Mouse (Mus musculus) forebrain, embryonic 15.5 days (tissue): ENCODE data around the gene Fars2. TPM values are rescaled to one million over a fixed set of nuclear protein-coding genes. Genes with fewer than 3 reads are reported as not detected.
"Not testable (repeated sequence)": the region's sequence is repeated elsewhere in the genome, so short reads cannot be mapped to it uniquely, and the experiment has no call there.

Experiments
- ATAC-seq: fragments of 200-750 bp; cut with Nextera tagmentation; replicated peaks from 2 replicates; pipeline ENCODE4 v1.8.0; 2017; ENCODE audit warnings: mild to moderate bottlenecking, moderate TSS enrichment, moderate library complexity
- H3K27ac ChIP-seq: fragments of 300-500 bp; sonication (generic); replicated peaks from 2 replicates; pipeline ENCODE4 v1.5.1; 2015; ENCODE audit warnings: mild to moderate bottlenecking, inconsistent platforms
- H3K27me3 ChIP-seq: fragments of 300-500 bp; sonication (generic); 2 replicates; pipeline ENCODE4 v1.6.1; 2015; ENCODE audit warnings: inconsistent platforms
- H3K36me3 ChIP-seq: fragments of 300-500 bp; sonication (generic); 2 replicates; pipeline ENCODE4 v1.6.1; 2015; ENCODE audit warnings: mild to moderate bottlenecking, inconsistent platforms
- H3K4me1 ChIP-seq: fragments of 300-500 bp; sonication (generic); 2 replicates; pipeline ENCODE4 v1.6.1; 2015; ENCODE audit warnings: inconsistent platforms
- H3K4me2 ChIP-seq: fragments of 300-500 bp; sonication (generic); replicated peaks from 2 replicates; pipeline ENCODE4 v1.6.1; 2015; ENCODE audit warnings: mild to moderate bottlenecking, inconsistent platforms
- H3K4me3 ChIP-seq: fragments of 300-500 bp; sonication (generic); 2 replicates; pipeline ENCODE4 v1.5.1; 2015; ENCODE audit warnings: mild to moderate bottlenecking, inconsistent platforms
- H3K9ac ChIP-seq: fragments of 300-500 bp; sonication (generic); replicated peaks from 2 replicates; pipeline ENCODE4 v1.6.1; 2015; ENCODE audit warnings: mild to moderate bottlenecking, inconsistent platforms
- H3K9me3 ChIP-seq: fragments of 300-500 bp; sonication (generic); 2 replicates; pipeline ENCODE4 v1.6.1; 2016; ENCODE audit warnings: inconsistent platforms
- WGBS: fragments of 180-500 bp; shearing (Covaris S2); methylation state at CpG from one replicate; pipeline ENCODE4 v1.1.7; 2015; ENCODE audit warnings: mixed read lengths; 5-methylcytosine and 5-hydroxymethylcytosine counted together
- polyA plus RNA-seq: library from polyadenylated mRNA; unstranded; fragments of >200 nt; fragmentation: Nextera tagmentation; extraction: Ambion mirVana; gene quantifications from 2 replicates; pipeline ENCODE4 v1.2.1, GENCODE M21; 2015

The Fars2 gene
- polyA plus RNA-seq, 1 experiment from 2014 or later = 36.5 TPM

DNA sequence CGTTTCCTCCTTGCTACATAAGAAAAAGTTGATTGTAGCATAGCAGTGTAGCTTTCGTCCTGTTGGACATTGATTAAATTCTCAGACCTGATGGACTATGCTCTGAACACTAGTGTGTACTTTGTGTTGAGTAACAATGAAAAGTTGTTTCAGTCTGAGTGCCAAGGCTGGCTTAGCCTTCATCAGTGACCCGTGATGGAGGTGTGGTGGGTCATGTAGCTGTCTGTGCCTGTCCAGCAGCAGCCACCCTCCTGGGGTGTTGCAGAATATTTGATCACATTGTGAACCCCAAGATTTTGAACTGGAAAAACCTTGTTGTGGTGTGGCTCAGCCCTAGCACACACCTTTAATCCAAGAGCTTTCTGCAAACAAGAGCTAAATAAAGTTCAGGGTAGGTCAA is 343.3 kb downstream of the Fars2 start:
- Histone ChIP-seq H3K27me3 (no peaks in the 10 kb centered on the region), H3K4me1 (no peaks in the 10 kb centered on the region), H3K27ac (no peak overlapping the region), H3K9me3 (no peaks in the 10 kb centered on the region), H3K4me2 (no peak overlapping the region), H3K4me3 (no peak overlapping the region), H3K9ac (no peak overlapping the region), H3K36me3 (no peaks in the 10 kb centered on the region)
- 68% methylated on average over 3 of the region's 3 CpGs for WGBS
- no peak for ATAC-seq

DNA sequence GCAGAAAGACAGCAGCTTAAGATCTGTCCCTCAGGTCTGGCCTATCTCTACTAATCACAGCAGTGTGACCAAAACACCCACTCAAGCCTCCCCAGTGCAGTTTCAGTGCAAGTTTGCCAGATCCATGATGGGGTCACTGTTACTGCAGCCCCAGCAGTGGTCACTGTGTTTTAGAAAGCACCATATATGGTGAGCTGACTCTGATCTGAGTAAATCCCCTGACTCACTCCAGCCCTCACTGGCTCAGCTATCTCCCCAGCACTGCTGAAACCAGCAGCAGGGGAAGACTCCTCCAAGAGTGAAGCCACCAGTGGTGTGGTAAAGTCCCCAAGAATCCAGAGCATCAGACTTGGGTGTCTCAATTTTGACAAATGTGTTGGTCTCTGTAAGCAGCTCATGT is 346.5 kb downstream of the Fars2 start:
- no peak overlapping the region for H3K4me3 ChIP-seq
- no peak overlapping the region for H3K4me2 ChIP-seq
- ATAC-seq = no peak
- no peaks in the 10 kb centered on the region for H3K27me3 ChIP-seq
- no peaks in the 10 kb centered on the region for H3K4me1 ChIP-seq
- H3K27ac ChIP-seq = no peak overlapping the region
- no peaks in the 10 kb centered on the region for H3K9me3 ChIP-seq
- H3K36me3 ChIP-seq = no peaks in the 10 kb centered on the region
- no peak overlapping the region for H3K9ac ChIP-seq

DNA sequence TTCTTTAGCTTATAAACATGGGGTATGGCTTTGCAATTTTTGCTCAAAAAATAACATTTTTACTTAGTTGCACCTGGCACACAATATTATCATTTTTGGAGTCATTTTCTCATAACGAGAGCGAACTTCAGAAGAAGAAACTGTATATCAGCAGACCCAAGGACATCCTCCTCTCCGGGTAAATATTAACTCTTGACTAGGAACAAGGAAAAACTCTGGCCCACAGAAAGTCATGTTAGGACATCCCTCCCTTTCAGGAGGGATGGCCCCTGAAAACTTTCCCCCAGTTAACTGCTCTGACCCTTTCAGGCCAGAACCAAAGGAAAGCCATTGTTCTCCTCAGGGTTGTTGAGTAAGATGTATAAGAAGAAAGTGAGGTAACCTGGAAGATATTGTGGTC is 348.9 kb downstream of the Fars2 start:
- 95% methylated on average over 3 of the region's 3 CpGs for WGBS
- not testable (repeated sequence) for ATAC-seq

DNA sequence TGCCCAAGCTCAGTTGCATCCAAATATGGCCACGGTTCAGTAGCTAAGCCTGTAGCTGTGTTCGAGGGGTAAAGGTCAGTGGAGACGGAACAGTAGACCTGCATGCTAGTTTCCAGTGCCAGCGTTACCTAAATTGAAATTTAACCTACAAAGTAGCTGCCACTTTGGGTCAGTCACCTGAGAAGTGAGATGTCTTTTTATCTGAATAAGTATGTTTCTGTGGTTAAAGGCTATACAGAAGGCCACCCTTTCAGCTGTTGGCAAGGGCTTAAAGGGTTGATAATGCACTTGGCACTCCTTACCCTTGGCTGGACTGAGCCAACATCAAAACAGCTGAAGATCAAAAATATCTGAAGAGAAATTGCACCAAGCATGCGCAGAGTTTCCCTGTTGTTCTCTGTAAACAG is 349.3 kb downstream of the Fars2 start:
- H3K4me2 ChIP-seq = no peak overlapping the region
- H3K4me1 ChIP-seq = peaks cover 13% of the 10 kb centered on the region; the same call in 1 of the 2 replicates
- 92% methylated on average over 5 of the region's 5 CpGs for WGBS
- no peak overlapping the region for H3K4me3 ChIP-seq
- no peaks in the 10 kb centered on the region for H3K36me3 ChIP-seq
- H3K27ac ChIP-seq = no peak overlapping the region
- no peaks in the 10 kb centered on the region for H3K9me3 ChIP-seq
- no peak for ATAC-seq
- H3K9ac ChIP-seq = no peak overlapping the region
- H3K27me3 ChIP-seq = no peaks in the 10 kb centered on the region

More for the DNA sequence above, 348.9 kb downstream of the Fars2 start:
- not testable (repeated sequence) for H3K27me3 ChIP-seq, H3K9me3 ChIP-seq, H3K4me3 ChIP-seq, H3K27ac ChIP-seq, H3K36me3 ChIP-seq, H3K4me2 ChIP-seq, H3K9ac ChIP-seq
- H3K4me1 ChIP-seq = peaks cover 13% of the 10 kb centered on the region; the same call in 1 of the 2 replicates

DNA sequence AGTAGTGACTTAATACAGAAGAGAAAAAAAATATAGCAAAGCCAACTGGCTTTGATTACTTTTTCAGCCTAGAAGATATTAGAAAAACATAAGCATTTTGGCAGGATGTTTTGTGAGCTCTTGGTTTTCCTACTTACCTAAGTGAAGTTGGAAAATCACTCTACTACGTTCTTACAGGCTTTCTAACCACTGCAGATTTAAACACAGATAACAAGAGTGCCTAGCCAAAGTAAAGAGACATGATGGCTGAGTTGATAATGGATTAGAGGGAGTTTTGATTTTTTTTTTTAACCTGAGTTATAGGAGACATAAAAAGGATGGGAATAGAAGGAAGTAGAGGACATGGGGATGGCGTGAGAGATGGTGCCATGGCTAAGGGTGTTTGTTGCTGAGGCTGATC is 350.6 kb downstream of the Fars2 start:
- Histone ChIP-seq H3K4me3 (no peak overlapping the region), H3K27ac (no peak overlapping the region), H3K9me3 (no peaks in the 10 kb centered on the region), H3K4me2 (no peak overlapping the region), H3K27me3 (no peaks in the 10 kb centered on the region), H3K4me1 (peaks cover 13% of the 10 kb centered on the region; the same call in 1 of the 2 replicates), H3K9ac (no peak overlapping the region), H3K36me3 (no peaks in the 10 kb centered on the region)
- no peak for ATAC-seq
- WGBS = 92% methylated on average over 2 of the region's 2 CpGs

DNA sequence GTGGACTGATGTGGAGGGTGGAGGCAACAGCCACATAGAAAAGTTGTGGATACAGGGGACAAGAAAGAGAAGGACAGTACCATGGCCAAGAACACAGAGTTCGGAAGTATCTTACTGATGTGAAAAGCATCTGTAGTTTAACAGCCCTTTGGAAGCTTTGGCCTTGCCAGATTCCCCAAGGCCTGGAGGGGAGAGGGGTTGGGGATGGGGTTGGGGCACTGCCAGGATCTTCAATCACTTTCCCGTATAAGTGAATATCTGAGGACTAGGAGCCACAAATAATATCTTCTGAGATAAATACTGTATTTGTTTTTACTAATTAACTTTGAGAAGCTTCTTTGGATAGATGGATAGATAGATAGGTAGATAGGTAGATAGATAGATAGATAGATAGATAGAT is 351.8 kb downstream of the Fars2 start:
- H3K36me3 ChIP-seq = no peaks in the 10 kb centered on the region
- no peaks in the 10 kb centered on the region for H3K27me3 ChIP-seq
- H3K4me1 ChIP-seq = peaks cover 13% of the 10 kb centered on the region; the same call in 1 of the 2 replicates
- no peak overlapping the region for H3K9ac ChIP-seq
- ATAC-seq = 0 out of 2 replicates have a peak, but pooled peaks have one; percentile 38
- H3K4me3 ChIP-seq = no peak overlapping the region
- H3K27ac ChIP-seq = no peak overlapping the region
- 62% methylated on average over 2 of the region's 2 CpGs for WGBS
- no peaks in the 10 kb centered on the region for H3K9me3 ChIP-seq
- no peak overlapping the region for H3K4me2 ChIP-seq

- Histone ChIP-seq H3K4me3 (no peak overlapping the region), H3K9me3 (no peaks in the 10 kb centered on the region), H3K9ac (no peak overlapping the region), H3K4me1 (peaks cover 13% of the 10 kb centered on the region; the same call in 1 of the 2 replicates), H3K27ac (peak overlapping the region; percentile 63), H3K36me3 (no peaks in the 10 kb centered on the region), H3K27me3 (no peaks in the 10 kb centered on the region), H3K4me2 (no peak overlapping the region)
- 24% methylated on average over 2 of the region's 2 CpGs for WGBS
- ATAC-seq = peak; percentile 73
Observed at GRCm38 (mm10) chr13:36469412-36470125, 352.4 kb downstream of the Fars2 start.

DNA sequence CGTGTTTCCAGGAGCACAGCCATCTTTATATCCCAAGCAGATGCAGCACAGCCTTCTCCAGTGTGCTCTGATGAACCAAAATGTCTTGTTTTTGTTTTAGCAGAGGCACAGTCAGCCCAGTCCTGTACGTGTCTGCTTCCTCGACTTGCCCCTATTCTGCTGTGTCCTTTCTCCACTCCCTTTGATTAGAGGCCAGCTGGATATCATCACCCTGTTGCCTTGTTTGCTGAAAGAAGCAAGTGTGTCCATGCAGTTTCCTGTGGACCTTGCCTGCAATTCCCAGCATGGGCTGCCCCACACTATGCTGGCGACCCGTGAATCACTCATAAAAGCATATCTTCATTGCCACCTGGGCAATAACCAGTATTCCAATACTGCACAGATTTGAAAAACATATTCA is 360.4 kb downstream of the Fars2 start:
- WGBS = 78% methylated on average over 5 of the region's 5 CpGs
- H3K27ac ChIP-seq = no peak overlapping the region
- no peaks in the 10 kb centered on the region for H3K4me1 ChIP-seq
- no peak for ATAC-seq
- no peaks in the 10 kb centered on the region for H3K27me3 ChIP-seq
- H3K36me3 ChIP-seq = no peaks in the 10 kb centered on the region
- no peak overlapping the region for H3K9ac ChIP-seq
- H3K4me2 ChIP-seq = no peak overlapping the region
- H3K4me3 ChIP-seq = no peak overlapping the region
- no peaks in the 10 kb centered on the region for H3K9me3 ChIP-seq

DNA sequence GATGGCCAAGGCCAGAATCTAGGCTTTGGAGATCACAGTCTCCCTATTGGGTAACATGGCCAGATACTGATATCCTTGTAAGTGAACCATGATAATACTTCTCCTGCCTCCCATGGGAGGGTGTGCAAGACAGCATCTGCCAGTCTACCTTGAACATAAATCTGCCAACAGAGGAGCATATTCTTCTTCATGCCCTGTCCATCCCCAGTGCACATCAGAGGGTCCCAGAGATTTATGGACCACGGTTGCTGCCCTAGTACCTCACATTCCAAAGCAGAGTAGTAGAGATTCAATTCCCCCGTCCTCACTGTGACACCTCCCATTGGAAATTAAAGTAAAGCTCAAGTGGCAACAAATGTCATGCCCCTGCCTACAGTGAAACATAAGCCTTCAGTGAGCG is 361.0 kb downstream of the Fars2 start:
- 88% methylated on average over 3 of the region's 3 CpGs for WGBS
- Histone ChIP-seq H3K9ac (no peak overlapping the region), H3K4me3 (no peak overlapping the region), H3K36me3 (no peaks in the 10 kb centered on the region), H3K27me3 (no peaks in the 10 kb centered on the region), H3K4me1 (no peaks in the 10 kb centered on the region), H3K4me2 (no peak overlapping the region), H3K9me3 (no peaks in the 10 kb centered on the region), H3K27ac (no peak overlapping the region)
- no peak for ATAC-seq

DNA sequence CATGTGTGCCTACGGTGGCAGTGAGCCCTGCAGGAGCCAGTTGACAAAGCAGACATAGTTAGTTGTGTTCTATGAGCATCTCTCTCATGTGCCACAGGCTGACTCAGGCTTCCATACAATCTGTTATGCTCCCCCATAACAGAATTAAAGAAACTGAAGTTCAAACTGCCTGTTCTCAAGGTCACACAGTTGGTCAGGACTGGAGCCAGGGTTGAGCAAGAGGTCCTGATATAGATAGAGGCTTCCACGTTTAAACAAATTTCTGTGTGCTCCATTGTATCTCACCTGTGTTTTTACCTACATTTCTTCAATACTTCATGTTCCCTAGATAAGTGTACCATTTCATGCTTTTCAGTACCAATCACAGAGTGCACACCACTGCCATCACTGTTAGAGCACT is 362.9 kb downstream of the Fars2 start:
- H3K27me3 ChIP-seq = no peaks in the 10 kb centered on the region
- no peak overlapping the region for H3K9ac ChIP-seq
- no peak overlapping the region for H3K4me2 ChIP-seq
- no peaks in the 10 kb centered on the region for H3K36me3 ChIP-seq
- WGBS = 89% methylated on average over 2 of the region's 2 CpGs
- no peak overlapping the region for H3K4me3 ChIP-seq
- no peak for ATAC-seq
- no peaks in the 10 kb centered on the region for H3K4me1 ChIP-seq
- H3K9me3 ChIP-seq = no peaks in the 10 kb centered on the region
- H3K27ac ChIP-seq = no peak overlapping the region

DNA sequence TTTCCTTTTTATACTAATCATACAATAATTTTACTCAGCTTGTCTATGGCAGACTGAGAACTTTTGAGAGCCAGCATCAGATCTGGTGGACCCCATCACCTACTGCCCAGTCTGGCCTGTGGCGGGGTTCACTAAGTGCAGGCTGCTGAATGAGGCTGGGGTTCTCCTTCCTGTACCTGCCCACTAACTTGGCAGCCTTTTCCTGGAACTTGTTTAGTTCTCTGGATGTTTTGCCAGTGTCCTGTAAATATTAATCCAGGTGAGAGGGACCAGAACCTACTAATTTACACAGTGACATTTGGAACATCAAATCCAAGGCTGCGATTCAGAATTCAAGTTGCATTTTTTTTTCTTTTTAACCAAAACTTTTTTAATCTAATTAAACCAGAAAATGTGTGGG is 367.2 kb downstream of the Fars2 start:
- Histone ChIP-seq H3K4me3 (no peak overlapping the region), H3K9me3 (no peaks in the 10 kb centered on the region), H3K36me3 (no peaks in the 10 kb centered on the region), H3K9ac (no peak overlapping the region), H3K27ac (no peak overlapping the region), H3K4me2 (no peak overlapping the region), H3K27me3 (no peaks in the 10 kb centered on the region), H3K4me1 (no peaks in the 10 kb centered on the region)
- no peak for ATAC-seq
- WGBS = 98% methylated on average over 2 of the region's 2 CpGs

- Histone ChIP-seq H3K4me2 (no peak overlapping the region), H3K27ac (no peak overlapping the region), H3K9me3 (no peaks in the 10 kb centered on the region), H3K27me3 (no peaks in the 10 kb centered on the region), H3K36me3 (no peaks in the 10 kb centered on the region), H3K4me3 (no peak overlapping the region), H3K9ac (no peak overlapping the region), H3K4me1 (peaks cover 4% of the 10 kb centered on the region; the same call in 1 of the 2 replicates)
- ATAC-seq = no peak
- WGBS = 86% methylated on average over 11 of the region's 11 CpGs
Observed at GRCm38 (mm10) chr13:36486756-36487155, 369.5 kb downstream of the Fars2 start.

- 80% methylated on average over 2 of the region's 2 CpGs for WGBS
Observed at GRCm38 (mm10) chr13:36489365-36489764, 372.2 kb downstream of the Fars2 start.

More at GRCm38 (mm10) chr13:36489365-36489764, 372.2 kb downstream of the Fars2 start:
- Histone ChIP-seq H3K4me2 (no peak overlapping the region), H3K27me3 (no peaks in the 10 kb centered on the region), H3K9ac (no peak overlapping the region), H3K4me3 (no peak overlapping the region), H3K27ac (no peak overlapping the region), H3K9me3 (no peaks in the 10 kb centered on the region), H3K36me3 (no peaks in the 10 kb centered on the region), H3K4me1 (peaks cover 22% of the 10 kb centered on the region)
- ATAC-seq = no peak
